Mouse (Mus musculus): Measurements from ENCODE around the gene Atf6b. TPM values are rescaled to one million over a fixed set of nuclear protein-coding genes. Genes with fewer than 3 reads are reported as not detected.

Gene Atf6b
- polyA plus RNA-seq (2012; rRNA removed; ENCODE audit: low replicate concordance): 67.2 and 71.2 TPM in 2 replicates

GRCm38 (mm10) chr17:34646906-34647787 is at the start of gene Atf6b:
Gene Atf6b (plus strand): TSS chr17:34647146.

GRCm38 (mm10) chr17:34597566-34598095 is 49.3 kb upstream of the Atf6b start, which contains the start of gene Ager:
Gene Ager (plus strand): TSS chr17:34597862.

GRCm38 (mm10) chr17:34603375-34604060 is 43.4 kb upstream of the Atf6b start, which contains the start of gene Rnf5:
Gene Rnf5 (minus strand): TSS chr17:34603690.

DNA sequence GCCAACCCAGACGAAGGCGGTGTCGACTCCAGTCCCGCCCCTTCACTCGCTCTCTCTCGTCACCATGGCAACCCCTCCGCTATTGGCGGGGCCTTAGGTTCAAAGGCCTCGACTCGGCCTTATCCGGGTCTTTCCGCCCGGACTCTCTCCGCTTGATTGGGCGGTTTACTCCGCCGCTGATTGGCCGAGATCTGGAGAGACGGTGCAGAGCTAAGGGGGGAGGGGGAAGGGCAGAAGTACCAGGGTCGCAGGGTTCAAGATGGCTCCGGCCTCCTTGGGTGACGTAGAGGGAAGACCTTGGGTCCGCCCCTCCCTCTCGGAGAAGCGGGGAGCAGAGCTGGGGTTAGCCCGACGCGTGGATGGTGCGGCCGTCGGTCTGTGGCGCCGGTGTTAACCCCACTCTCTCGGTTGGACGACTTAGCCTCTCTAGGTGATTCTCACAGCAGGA is 42.9 kb upstream of the Atf6b start, which contains the start of gene Agpat1:
Gene Agpat1 (plus strand): TSS at position 202 of the 448 bp plus-strand sequence.

DNA sequence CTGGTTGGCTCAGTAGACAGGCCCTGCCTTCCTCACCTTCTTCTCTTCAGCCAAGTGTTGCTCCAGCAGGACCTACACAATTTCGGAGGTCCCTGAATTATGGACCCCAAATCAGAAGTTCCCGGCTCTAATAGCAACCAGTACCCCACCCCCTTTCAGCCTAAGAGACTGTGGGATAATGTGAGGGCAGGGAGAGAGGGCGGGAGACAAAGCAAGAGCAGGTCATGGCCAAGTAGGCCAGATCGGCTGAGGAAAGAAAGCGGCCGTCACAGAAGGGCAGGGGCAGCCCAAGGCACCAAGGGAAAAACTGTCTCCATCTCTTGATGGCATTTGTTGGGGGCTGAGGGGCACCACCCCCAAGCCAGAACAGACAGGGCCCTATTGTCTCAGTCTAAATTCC is 31.1 kb upstream of the Atf6b start, which contains the start of gene Egfl8:
Gene Egfl8 (minus strand): TSS at position 101 of the 400 bp plus-strand sequence.

GRCm38 (mm10) chr17:34627943-34628643 is 18.9 kb upstream of the Atf6b start, which contains the start of gene Ppt2:
Gene Ppt2 (minus strand): TSS chr17:34628510.

GRCm38 (mm10) chr17:34629221-34629751 is 17.7 kb upstream of the Atf6b start, which contains the start of gene Prrt1:
Gene Prrt1 (plus strand): TSS chr17:34629533.

GRCm38 (mm10) chr17:34644608-34645007 is 2.3 kb upstream of the Atf6b start, which contains the start of gene Fkbpl:
Gene Fkbpl (plus strand): TSS chr17:34644764.

GRCm38 (mm10) chr17:34670235-34670634 is 23.3 kb downstream of the Atf6b start, which contains the start of gene Tnxb:
Gene Tnxb (plus strand): TSS chr17:34670535.

Other genes with a start within 250 kb of the Atf6b start
- 0.07 and 0.15 TPM in 2 replicates for gene BC051142, start 248.3 kb upstream of the Atf6b start, polyA plus RNA-seq (2012; rRNA removed; ENCODE audit: low replicate concordance)
- 24.7 and 37.1 TPM in 2 replicates for gene Btnl4, start 169.8 kb upstream of the Atf6b start, polyA plus RNA-seq (2012; rRNA removed; ENCODE audit: low replicate concordance)
- gene Btnl6, start 129.8 kb upstream of the Atf6b start, polyA plus RNA-seq (2012; rRNA removed; ENCODE audit: low replicate concordance): 36.6 and 66.8 TPM in 2 replicates
- 14.4 and 26.1 TPM in 2 replicates for gene Notch4, start 82.9 kb upstream of the Atf6b start, polyA plus RNA-seq (2012; rRNA removed; ENCODE audit: low replicate concordance)
- gene Gpsm3, start 57.3 kb upstream of the Atf6b start, polyA plus RNA-seq (2012; rRNA removed; ENCODE audit: low replicate concordance): 6.9 and 13.4 TPM in 2 replicates
- 30.5 and 44.4 TPM in 2 replicates for gene Pbx2, start 55.9 kb upstream of the Atf6b start, polyA plus RNA-seq (2012; rRNA removed; ENCODE audit: low replicate concordance)
- 1.5 and 1.9 TPM in 2 replicates for gene Ager, start 49.3 kb upstream of the Atf6b start, polyA plus RNA-seq (2012; rRNA removed; ENCODE audit: low replicate concordance)
- 133 and 182 TPM in 2 replicates for gene Rnf5, start 43.5 kb upstream of the Atf6b start, polyA plus RNA-seq (2012; rRNA removed; ENCODE audit: low replicate concordance)
- gene Agpat1, start 42.9 kb upstream of the Atf6b start, polyA plus RNA-seq (2012; rRNA removed; ENCODE audit: low replicate concordance): 355 and 550 TPM in 2 replicates
- 1.4 and 2.1 TPM in 2 replicates for gene Egfl8, start 31.2 kb upstream of the Atf6b start, polyA plus RNA-seq (2012; rRNA removed; ENCODE audit: low replicate concordance)
- gene Ppt2, start 18.6 kb upstream of the Atf6b start, polyA plus RNA-seq (2012; rRNA removed; ENCODE audit: low replicate concordance): 25.9 and 43.4 TPM in 2 replicates
- gene Prrt1, start 17.6 kb upstream of the Atf6b start, polyA plus RNA-seq (2012; rRNA removed; ENCODE audit: low replicate concordance): 7.7 and 10.5 TPM in 2 replicates
- 1.8 and 2.4 TPM in 2 replicates for gene Fkbpl, start 2.4 kb upstream of the Atf6b start, polyA plus RNA-seq (2012; rRNA removed; ENCODE audit: low replicate concordance)
- gene Tnxb, start 23.4 kb downstream of the Atf6b start, polyA plus RNA-seq (2012; rRNA removed; ENCODE audit: low replicate concordance): 10.1 and 15.3 TPM in 2 replicates
- gene C4b, start 96.7 kb downstream of the Atf6b start, polyA plus RNA-seq (2012; rRNA removed; ENCODE audit: low replicate concordance): 13.4 and 20.2 TPM in 2 replicates
- gene Cyp21a1, start 157.4 kb downstream of the Atf6b start, polyA plus RNA-seq (2012; rRNA removed; ENCODE audit: low replicate concordance): 4.3 and 8.4 TPM in 2 replicates
- gene Stk19, start 189.8 kb downstream of the Atf6b start, polyA plus RNA-seq (2012; rRNA removed; ENCODE audit: low replicate concordance): 55.2 and 59.8 TPM in 2 replicates
- 63.9 and 83.5 TPM in 2 replicates for gene Dxo, start 189.9 kb downstream of the Atf6b start, polyA plus RNA-seq (2012; rRNA removed; ENCODE audit: low replicate concordance)
- 66.9 and 74.8 TPM in 2 replicates for gene Skiv2l, start 203.1 kb downstream of the Atf6b start, polyA plus RNA-seq (2012; rRNA removed; ENCODE audit: low replicate concordance)
- gene Nelfe, start 203.2 kb downstream of the Atf6b start, polyA plus RNA-seq (2012; rRNA removed; ENCODE audit: low replicate concordance): 14.9 and 36.1 TPM in 2 replicates
- gene Cfb, start 215.4 kb downstream of the Atf6b start, polyA plus RNA-seq (2012; rRNA removed; ENCODE audit: low replicate concordance): 16.5 and 49.9 TPM in 2 replicates
- 6.2 and 6.7 TPM in 2 replicates for gene Zbtb12, start 232.3 kb downstream of the Atf6b start, polyA plus RNA-seq (2012; rRNA removed; ENCODE audit: low replicate concordance)
- not detected in 2 replicates for gene Gm20547, start 234.9 kb downstream of the Atf6b start, polyA plus RNA-seq (2012; rRNA removed; ENCODE audit: low replicate concordance)

Measured in duodenum, adult 2 months (tissue).